Mouse (Mus musculus) bone marrow macrophage, adult 2 months (primary cell): ENCODE results near the gene Nat8f1.

Experiments
- CTCF ChIP-seq: IDR thresholded peaks from 2 replicates; pipeline ENCODE4 v1.5.1; 2012; ENCODE audit warnings: low read depth, mild to moderate bottlenecking, low read length, moderate library complexity
- POLR2A ChIP-seq: IDR thresholded peaks from 2 replicates; pipeline ENCODE4 v1.6.1; 2012; ENCODE audit warnings: mild to moderate bottlenecking, low read depth, low read length, borderline replicate concordance

DNA sequence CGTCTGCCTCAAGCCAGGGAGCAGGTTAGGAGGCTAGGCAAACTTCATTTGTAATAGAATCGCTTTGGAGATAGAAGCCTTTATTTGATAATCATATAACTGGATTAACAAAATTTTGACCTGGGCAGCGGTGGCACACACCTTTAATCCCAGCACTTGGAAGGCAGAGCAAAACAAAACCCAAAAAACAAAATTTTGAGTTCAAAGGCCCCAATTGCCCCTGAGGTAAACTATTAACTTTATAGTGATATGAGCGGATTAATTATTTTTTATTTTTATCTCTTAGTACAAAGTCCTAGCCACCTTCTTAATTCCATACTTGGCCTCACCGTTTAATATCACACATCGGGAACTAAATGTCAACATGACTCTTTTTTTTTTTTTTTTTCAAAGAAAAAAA lies 1.1 kb upstream of the Nat8f1 start:
- TF ChIP-seq CTCF (no peak), POLR2A (no peak)
